Mouse (Mus musculus) intestine, embryonic 14.5 days (tissue): ENCODE data around the gene Ate1. TPM values are rescaled to one million over a fixed set of nuclear protein-coding genes. Genes with fewer than 3 reads are reported as not detected.

Experiments
- ATAC-seq: fragments of 200-750 bp; cut with Nextera tagmentation; replicated peaks from 2 replicates; pipeline ENCODE4 v1.8.0; 2017; ENCODE audit warnings: low read depth, moderate number of reproducible peaks, moderate TSS enrichment, moderate library complexity; ENCODE audit not compliant: low FRiP score, low TSS enrichment
- DNase-seq: peaks from one replicate; pipeline ENCODE4 v3.0.0-alpha.2; 2018; ENCODE audit warnings: low spot score
- H3K27ac ChIP-seq: fragments of 300-500 bp; sonication (generic); 2 replicates; pipeline ENCODE4 v1.5.1; 2014; ENCODE audit warnings: low read depth, mild to moderate bottlenecking, control low read depth
- H3K27me3 ChIP-seq: fragments of 300-500 bp; sonication (generic); replicated peaks from 2 replicates; pipeline ENCODE4 v1.6.1; 2014; ENCODE audit warnings: low read length, control low read depth; ENCODE audit not compliant: control insufficient read depth, insufficient read depth
- H3K36me3 ChIP-seq: fragments of 300-500 bp; sonication (generic); 2 replicates; pipeline ENCODE4 v1.6.1; 2014; ENCODE audit warnings: low read length, control low read depth; ENCODE audit not compliant: control insufficient read depth, insufficient read depth
- H3K4me1 ChIP-seq: fragments of 300-500 bp; sonication (generic); replicated peaks from 2 replicates; pipeline ENCODE4 v1.6.1; 2014; ENCODE audit warnings: low read length, control low read depth, mixed read lengths; ENCODE audit not compliant: control insufficient read depth, insufficient read depth
- H3K4me2 ChIP-seq: fragments of 300-500 bp; sonication (generic); 2 replicates; pipeline ENCODE4 v1.6.1; 2014; ENCODE audit warnings: low read length
- H3K4me3 ChIP-seq: fragments of 300-500 bp; sonication (generic); 2 replicates; pipeline ENCODE4 v1.5.1; 2014; ENCODE audit warnings: low read depth, low read length, control low read depth, mixed read lengths
- H3K9ac ChIP-seq: fragments of 300-500 bp; sonication (generic); 2 replicates; pipeline ENCODE4 v1.6.1; 2014; ENCODE audit warnings: mild to moderate bottlenecking, low read length
- H3K9me3 ChIP-seq: fragments of 300-500 bp; sonication (generic); 2 replicates; pipeline ENCODE4 v1.6.1; 2016; ENCODE audit warnings: low read length, control low read depth; ENCODE audit not compliant: control insufficient read depth
- WGBS: fragments of 180-500 bp; shearing (Covaris S2); extraction: QIAGEN DNeasy Blood & Tissue Kit; methylation state at CpG from one replicate; pipeline ENCODE4 v1.1.7; 2014; 5-methylcytosine and 5-hydroxymethylcytosine counted together
- polyA plus RNA-seq: library from polyadenylated mRNA; unstranded; fragments of >200 nt; fragmentation: Nextera tagmentation; extraction: Ambion mirVana; gene quantifications from 2 replicates; pipeline ENCODE4 v1.2.1, GENCODE M21; 2014

Gene Ate1
- polyA plus RNA-seq, 1 experiment from 2014 or later, result 63.1 TPM

GRCm38 (mm10) chr7:130365711-130366110 lies 154.5 kb downstream of the Ate1 start:
- no peaks in the 10 kb centered on the region for H3K36me3 ChIP-seq
- no peak for ATAC-seq
- no peak overlapping the region for H3K27ac ChIP-seq
- no peaks in the 10 kb centered on the region for H3K27me3 ChIP-seq
- H3K4me2 ChIP-seq, result no peak overlapping the region
- no peak for DNase-seq
- peaks cover 8% of the 10 kb centered on the region; the same call in 1 of the 2 replicates for H3K4me1 ChIP-seq
- no peak overlapping the region for H3K4me3 ChIP-seq
- H3K9me3 ChIP-seq, result 0 out of 2 replicates have a peak, but pooled peaks cover 3% of the 10 kb centered on the region
- H3K9ac ChIP-seq, result no peak overlapping the region
- 93% methylated on average over 10 of the region's 10 CpGs for WGBS

Other genes with a start within 250 kb of the Ate1 start
- 173 and 178 TPM in 2 replicates for gene Nsmce4a, start 52.7 kb upstream of the Ate1 start, polyA plus RNA-seq
- 33.7 and 38.4 TPM in 2 replicates for gene Tacc2, start 57.1 kb upstream of the Ate1 start, polyA plus RNA-seq